Mouse (Mus musculus): ENCODE data around the gene Fshr.

DNA sequence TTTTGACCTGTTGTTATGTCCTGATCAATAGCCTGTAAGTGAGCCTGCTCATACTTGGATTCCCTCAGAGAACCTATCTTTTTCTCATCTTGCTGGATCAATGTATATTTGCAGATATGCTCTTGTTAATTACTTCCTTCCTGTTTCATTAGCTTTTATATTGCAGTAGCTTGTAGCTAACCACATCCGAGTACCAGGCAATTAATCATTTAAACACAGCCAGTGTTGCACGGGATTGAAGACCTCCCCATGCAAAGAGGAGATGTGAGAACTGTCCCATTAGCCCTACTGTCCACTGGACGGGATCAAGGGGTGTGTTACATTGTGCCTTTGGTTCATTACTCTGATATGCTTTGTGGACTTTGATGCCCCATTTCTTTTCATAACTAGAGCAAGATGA, 154.5 kb downstream of the Fshr start:
- TF ChIP-seq POLR2A (IDR thresholded peaks at IDR 0.05; ENCODE audit: low read depth, low read length) (no peak), CTCF (IDR thresholded peaks at IDR 0.05; ENCODE audit: borderline replicate concordance, insufficient read depth, low read length) (no peak)

Measured in embryonic fibroblast, embryonic 13.5 days (primary cell).